Mouse (Mus musculus) thymus, postnatal 14 days (tissue): ENCODE measurements around the gene Rgp1.
A peak's percentile ranks its signal among the peaks of the same experiment; 100 is the strongest.

Source experiments
- DNase-seq: peaks from one replicate; pipeline ENCODE4 v3.0.0; 2021

Rgp1 gene

GRCm38 (mm10) chr4:43598650-43599380, 20.3 kb downstream of the Rgp1 start:
- no peak for DNase-seq

GRCm38 (mm10) chr4:43600195-43600934, 21.9 kb downstream of the Rgp1 start:
- no peak for DNase-seq

GRCm38 (mm10) chr4:43604099-43604498, 25.6 kb downstream of the Rgp1 start:
- no peak for DNase-seq

- DNase-seq: no peak
Observed at GRCm38 (mm10) chr4:43604751-43605685, 26.5 kb downstream of the Rgp1 start.

GRCm38 (mm10) chr4:43612534-43612933, 34.0 kb downstream of the Rgp1 start:
- DNase-seq: no peak

- peak; percentile 10 for DNase-seq
Observed at GRCm38 (mm10) chr4:43613060-43613730, 34.7 kb downstream of the Rgp1 start.

GRCm38 (mm10) chr4:43620146-43620778, 41.7 kb downstream of the Rgp1 start:
- DNase-seq: no peak

- no peak for DNase-seq
Observed at GRCm38 (mm10) chr4:43629106-43629817, 50.7 kb downstream of the Rgp1 start.

- DNase-seq: peak; percentile 71
Observed at GRCm38 (mm10) chr4:43630030-43630581, 51.6 kb downstream of the Rgp1 start.

GRCm38 (mm10) chr4:43630671-43631045, 52.1 kb downstream of the Rgp1 start:
- no peak for DNase-seq

GRCm38 (mm10) chr4:43631046-43631955, 52.8 kb downstream of the Rgp1 start, which contains the start of gene Npr2:
Npr2 (plus strand) TSS chr4:43631935.
- peak; percentile 24 for DNase-seq

- DNase-seq: no peak
Observed at GRCm38 (mm10) chr4:43631956-43632920, 53.7 kb downstream of the Rgp1 start.

GRCm38 (mm10) chr4:43633296-43633695, 54.8 kb downstream of the Rgp1 start:
- DNase-seq: no peak

- DNase-seq: no peak
Observed at GRCm38 (mm10) chr4:43633736-43634135, 55.2 kb downstream of the Rgp1 start.

GRCm38 (mm10) chr4:43634621-43635374, 56.3 kb downstream of the Rgp1 start:
- DNase-seq: no peak

GRCm38 (mm10) chr4:43636751-43637150, 58.2 kb downstream of the Rgp1 start:
- no peak for DNase-seq
